Mouse (Mus musculus) spleen, postnatal 10 days (tissue): ENCODE data around the gene Ift52.
A peak's percentile ranks its signal among the peaks of the same experiment; 100 is the strongest.
"Not testable (repeated sequence)": the region's sequence is repeated elsewhere in the genome, so short reads cannot be mapped to it uniquely, and the experiment has no call there.

Experiments
- DNase-seq, 2 experiments: peaks; one replicate each; pipeline ENCODE4 v3.0.0; 2021 to 2022; ENCODE audit warnings: low spot score in 2 of 2

Ift52 gene

DNA sequence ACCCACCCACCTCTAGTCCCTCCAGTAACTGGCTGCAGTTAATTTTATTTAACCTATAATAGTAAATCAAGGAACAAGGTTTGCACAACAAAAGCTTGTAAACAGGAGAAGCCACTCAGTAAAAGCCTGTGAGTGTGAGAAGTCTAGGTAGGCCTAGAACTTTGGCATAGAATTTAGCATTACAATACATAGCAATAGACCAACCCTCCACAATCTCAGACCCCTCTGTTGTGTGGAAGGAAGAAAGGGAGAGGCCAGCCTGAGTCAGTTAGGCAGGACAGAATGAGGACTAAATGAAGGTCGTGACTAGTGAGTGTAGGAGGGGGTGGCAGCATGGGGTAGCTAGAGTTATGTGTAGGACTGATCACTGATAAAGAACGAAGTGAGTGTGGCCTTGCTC lies 14.6 kb downstream of the Ift52 start:
- no peak for DNase-seq

DNA sequence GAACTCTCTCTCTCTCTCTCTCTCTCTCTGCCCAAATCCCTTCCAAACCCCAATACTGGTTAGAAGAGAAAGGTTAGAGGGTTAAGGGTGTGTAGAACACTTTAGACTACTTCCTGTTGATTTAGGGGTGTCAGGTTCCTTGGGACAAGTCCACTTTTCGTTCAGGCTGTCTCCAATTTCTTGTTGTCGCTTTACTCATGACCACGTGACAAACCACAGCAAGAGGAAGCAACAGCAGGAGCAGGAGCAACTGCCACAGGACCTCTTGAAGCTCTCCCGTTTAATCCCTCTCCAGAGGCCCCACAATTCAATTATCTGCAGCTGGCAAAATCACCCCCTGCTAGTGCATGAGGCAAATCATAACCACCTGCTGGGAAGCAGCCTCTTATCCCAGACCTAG lies 15.5 kb downstream of the Ift52 start:
- no peak for DNase-seq

GRCm38 (mm10) chr2:163039940-163040339 lies 22.8 kb downstream of the Ift52 start:
- DNase-seq: no peak

DNA sequence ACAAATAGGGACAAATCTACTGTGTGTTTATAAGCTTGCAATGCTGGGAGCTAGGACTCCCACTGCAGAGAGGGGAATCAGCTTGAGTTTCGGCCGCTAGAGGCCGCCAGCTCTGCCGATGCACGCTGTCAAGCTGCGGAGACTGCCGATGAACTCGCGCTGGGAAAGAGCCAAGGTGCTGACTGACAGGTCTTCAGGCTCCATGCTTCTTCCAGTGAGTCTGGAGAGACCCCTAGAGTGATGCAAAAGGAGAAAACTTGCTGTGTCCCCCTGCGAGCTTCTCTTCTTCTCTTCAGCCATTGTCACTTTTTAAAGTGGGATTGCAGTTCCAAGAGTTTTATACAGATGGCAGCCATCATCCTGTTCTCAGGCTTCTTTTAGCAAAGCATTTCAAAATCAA lies 31.0 kb downstream of the Ift52 start:
- DNase-seq: peak; percentile 52 to 81

- DNase-seq: no peak
Observed at GRCm38 (mm10) chr2:163049116-163049515, 32.0 kb downstream of the Ift52 start.

DNA sequence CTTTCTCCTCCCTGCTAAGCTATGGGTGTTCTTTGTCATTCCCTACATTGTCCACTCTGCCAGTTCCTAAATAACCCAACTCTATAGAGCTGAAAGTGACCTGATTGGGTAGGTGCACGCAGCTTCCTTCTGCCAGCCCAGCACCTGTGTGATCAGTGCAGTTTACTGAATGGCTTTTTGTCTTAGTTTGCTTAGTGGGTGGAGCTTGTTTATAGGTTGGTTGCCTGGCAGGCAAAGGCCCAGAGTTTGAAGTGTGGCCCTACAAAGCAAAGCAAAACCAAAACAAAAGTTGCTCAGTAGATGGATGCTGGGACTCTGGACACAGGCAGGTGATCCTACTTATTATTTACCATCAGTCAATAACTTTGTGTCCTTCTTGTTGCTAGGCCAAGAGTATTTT lies 34.5 kb downstream of the Ift52 start:
- no peak for DNase-seq

DNA sequence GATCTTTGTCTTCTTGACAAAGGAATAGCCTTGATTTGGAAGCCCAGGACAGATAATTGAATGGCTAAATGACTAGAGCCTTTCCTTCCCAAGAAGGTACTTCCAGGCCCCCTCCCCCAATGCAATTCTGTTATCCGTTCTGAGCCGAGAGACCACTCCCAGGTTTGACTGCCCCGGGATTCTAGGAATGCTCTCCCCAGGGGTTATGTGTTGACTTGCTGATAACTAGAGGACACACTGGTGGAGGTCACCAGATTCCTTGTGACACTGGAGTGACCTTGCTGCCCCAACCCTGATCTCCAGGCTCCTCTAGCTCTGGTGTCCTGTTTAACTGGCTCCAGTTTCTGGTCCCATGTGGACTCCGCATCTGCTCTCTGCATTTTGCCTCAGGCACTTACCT lies 34.9 kb downstream of the Ift52 start:
- no peak for DNase-seq

DNA sequence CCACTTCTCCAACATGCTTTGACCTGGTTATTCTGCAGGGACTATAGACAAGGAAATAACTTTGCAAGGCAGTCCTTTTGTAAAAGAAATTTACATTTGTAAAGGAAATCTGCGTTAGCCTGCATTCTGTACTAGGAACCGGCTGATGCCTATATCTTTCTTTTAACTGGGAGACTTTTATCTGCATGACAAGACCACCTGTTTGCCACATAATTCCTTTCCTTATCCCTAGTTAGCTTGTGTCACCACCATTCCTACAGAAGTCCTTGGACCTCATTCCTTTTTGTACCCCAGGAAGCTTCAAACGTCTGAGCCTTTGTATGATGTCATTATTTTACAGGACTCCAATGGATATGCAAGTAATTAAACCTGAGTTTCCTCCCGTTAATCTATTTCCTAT lies 35.7 kb downstream of the Ift52 start:
- DNase-seq: no peak

DNA sequence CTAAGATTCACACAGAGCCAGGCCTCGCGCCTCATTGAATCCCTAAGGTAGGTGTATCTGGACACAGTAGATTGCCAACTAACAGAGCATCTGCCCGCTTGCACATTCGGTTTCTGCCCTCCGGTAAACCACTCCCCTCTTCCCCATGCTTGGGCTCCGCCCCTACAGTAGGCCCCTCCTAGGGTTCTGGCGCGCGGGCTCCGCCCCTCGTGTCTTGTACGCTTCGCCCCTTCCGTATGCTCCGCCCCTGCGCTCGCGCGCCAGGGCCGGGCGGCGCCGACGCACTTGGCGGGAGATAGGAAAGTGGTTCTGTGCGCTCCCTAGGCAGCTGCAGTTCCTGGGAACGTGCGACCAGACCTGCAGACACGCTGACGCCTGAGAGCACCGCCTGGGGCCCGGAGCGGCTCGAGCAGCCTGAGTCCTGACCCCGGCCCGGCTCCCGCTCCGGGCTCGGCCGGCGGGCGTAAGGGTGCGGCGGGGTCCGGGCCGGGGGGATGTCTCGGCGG lies 37.2 kb downstream of the Ift52 start, which contains the start of gene Mybl2:
Mybl2 (plus strand) TSS at position 353 of the 506 bp plus-strand sequence.
- peak; percentile 83 to 97 for DNase-seq

DNA sequence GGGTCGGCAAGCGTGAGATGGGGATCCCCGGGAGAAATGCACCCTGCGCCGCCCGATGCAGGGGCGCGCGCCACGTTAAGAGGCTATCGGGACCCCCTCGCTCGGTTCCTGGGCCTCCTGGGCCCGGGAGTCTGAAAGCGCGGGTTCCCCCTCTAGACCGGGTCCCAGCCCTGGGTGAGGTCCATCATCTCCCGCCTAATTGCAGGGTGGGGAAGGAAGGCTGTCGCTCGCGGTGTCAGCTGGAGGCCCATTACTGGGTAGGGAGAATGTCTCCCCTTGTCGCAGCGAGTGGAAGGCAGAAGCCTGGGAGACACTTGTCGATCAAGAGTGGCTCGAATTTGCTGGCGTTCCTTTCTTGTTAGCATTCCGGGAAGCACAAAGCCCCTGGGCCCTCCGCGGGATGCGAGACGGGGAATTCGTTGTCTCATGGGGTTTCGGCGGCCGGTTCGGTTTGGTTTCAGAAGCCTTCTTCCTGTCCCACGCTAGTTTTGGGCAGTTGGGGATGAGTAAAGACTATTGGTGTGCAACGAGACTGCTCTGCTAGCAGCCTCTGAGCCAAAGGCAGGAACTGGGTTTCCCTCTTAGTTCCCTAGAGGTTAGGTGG lies 37.8 kb downstream of the Ift52 start:
- peak; percentile 54 to 63 for DNase-seq

DNA sequence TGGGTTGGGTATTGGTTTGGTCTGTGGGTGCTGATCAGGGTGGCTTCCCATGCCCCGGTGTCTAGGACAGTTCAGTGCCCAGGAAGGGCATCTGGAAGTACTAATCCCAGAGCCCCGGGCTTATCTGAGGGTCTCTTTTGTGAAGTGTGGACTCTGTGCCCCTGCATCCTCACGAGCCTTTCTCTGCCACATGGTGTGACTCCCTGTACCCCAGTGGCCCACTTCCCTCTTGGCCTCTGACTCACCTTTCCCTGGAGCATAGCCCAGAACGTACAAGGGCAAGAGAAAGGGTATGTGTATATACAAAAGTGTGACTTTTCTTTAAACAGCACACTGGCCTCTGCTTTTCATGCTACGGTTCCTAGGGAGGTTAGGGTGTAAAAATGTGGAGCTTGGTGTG lies 38.6 kb downstream of the Ift52 start:
- DNase-seq: peak in 1 of 2 experiments; percentile 25

DNA sequence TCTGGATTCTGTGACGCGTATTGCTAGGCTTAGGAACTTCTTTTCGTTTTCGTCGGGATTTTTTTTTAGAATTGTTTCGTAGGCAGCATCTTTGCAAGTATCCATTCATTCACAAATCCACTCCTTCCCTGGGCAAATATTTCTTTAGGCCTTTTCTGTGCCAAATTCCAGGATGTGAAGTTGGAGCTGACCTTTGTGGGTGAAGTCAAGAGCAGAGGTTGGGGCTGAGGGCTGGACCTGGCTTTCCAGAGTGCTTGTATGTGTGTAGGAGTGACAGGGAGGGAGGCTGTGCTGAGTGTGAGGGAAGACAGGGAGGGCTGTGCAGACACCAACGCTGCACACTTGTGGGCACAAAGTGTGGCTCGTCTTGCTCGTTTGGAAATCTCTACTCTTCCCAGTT lies 39.4 kb downstream of the Ift52 start:
- no peak for DNase-seq

GRCm38 (mm10) chr2:163058981-163059380 lies 41.8 kb downstream of the Ift52 start:
- DNase-seq: not testable (repeated sequence)

- no peak for DNase-seq
Observed at GRCm38 (mm10) chr2:163060630-163061029, 43.5 kb downstream of the Ift52 start.

DNA sequence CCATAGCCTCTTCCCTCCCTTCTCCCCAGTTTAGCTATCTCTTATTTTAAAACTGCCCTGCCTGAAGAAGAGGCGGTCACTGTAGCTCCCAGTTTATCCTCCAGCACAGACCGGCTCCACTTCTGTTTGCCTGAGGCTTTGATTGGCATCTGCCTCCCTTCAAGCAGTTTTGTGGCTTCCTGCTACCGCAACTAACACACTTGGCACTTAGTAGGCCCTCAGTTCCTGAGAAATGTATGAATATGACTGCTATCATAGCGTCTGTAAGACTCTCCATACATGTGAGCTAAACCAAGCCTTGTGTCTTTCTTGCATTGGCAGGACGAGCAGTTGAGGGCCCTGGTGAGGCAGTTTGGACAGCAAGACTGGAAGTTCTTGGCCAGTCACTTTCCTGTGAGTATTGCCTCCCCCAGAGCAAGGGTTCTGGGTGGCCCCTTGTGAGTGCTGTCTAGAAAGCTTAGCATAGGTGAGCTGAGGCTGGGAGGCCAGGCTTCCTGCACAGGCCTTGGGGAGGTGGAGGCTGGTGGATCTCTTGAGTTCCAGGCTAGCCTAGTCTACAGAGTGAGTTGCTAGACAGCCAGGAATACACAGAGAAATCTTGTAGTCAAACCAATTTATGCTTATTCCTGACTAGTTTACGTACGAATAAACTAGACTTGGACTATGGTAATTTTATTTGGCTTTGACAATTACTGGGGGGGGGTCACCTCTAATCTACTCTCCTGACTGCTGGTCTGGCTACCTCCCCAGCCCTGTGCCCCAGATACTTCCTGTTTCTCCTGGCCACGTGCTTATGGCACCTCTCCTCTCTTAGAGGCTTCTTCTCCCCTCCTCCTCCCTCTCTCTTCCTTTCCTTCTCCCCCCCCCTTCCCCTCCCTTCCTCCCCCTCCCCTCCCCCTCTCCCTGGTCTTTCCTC lies 44.3 kb downstream of the Ift52 start:
- DNase-seq: no peak

DNA sequence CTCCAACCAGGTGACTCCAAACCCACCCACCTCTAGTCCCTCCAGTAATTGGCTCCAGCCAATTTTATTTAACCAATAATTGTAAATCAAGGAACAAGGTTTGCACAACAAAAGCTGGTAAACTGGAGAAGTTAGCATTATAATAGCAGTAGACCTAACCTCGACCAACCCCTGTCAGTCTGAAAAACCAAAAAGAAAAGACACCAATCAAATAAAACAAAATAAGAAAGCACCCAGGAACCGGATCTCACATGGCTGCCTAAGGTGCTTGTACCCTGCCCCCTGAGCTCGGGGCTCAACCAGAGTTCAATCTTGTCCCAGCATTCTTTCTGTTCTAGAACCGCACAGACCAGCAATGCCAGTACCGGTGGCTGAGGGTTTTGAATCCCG lies 45.0 kb downstream of the Ift52 start:
- DNase-seq: no peak

DNA sequence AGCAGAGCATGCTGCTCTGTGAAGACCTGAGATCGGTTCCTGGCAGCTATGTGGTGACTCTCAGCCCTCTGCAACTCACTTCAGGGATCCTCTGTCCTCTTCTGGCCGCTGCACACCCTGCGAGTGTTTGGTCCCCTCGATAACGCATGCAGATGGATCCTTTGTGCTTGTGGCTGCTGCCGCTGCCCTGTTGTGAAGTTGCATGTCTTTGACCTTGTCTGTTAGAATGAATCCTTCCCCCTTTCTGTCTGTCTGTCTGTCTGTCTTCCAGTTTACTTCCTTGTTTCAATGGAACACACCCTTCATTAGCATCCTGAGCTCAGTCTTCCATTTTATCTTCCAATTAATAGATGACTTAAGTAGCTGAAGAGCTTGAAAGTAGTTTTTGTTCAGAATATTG lies 49.2 kb downstream of the Ift52 start:
- no peak for DNase-seq

GRCm38 (mm10) chr2:163067233-163067632 lies 50.1 kb downstream of the Ift52 start:
- DNase-seq: no peak

DNA sequence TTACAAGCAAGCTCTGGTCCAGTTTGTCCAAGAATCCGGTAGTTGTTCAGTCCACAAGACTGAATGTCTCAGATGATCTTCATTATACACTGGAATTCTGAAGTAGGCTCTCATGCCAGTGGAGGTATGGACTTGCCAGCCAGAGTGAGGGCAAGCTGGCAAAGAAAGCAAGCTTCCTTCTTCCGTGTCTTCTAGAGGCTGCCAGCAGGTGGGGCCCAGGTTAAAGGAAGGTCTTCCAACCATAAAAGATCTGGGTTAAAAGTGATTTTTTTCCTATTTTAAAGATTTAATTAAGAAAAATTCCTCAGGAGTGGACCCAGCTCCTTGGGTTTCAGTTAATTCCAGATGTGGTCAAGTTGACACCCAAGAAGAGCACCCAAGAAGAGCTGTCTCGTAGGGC lies 53.1 kb downstream of the Ift52 start:
- DNase-seq: no peak

DNA sequence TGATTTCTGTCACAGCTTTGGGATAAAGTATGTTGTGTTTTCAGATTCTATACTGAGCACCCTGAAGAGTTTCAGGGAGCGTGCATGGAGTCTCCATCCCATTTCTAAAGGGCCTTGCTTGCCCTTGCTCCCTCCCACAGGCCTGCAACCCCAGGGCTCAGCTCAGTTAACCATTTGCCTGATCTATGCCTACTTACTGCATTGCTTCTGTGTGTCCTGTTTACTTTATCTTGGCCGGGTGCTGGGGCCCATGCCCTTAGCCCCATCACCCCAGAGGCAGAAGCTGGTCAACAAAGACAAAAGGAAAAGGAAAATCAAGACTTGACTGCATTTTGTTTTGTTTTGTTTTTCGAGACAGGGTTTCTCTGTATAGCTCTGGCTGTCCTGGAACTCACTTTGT lies 54.4 kb downstream of the Ift52 start:
- DNase-seq: no peak

DNA sequence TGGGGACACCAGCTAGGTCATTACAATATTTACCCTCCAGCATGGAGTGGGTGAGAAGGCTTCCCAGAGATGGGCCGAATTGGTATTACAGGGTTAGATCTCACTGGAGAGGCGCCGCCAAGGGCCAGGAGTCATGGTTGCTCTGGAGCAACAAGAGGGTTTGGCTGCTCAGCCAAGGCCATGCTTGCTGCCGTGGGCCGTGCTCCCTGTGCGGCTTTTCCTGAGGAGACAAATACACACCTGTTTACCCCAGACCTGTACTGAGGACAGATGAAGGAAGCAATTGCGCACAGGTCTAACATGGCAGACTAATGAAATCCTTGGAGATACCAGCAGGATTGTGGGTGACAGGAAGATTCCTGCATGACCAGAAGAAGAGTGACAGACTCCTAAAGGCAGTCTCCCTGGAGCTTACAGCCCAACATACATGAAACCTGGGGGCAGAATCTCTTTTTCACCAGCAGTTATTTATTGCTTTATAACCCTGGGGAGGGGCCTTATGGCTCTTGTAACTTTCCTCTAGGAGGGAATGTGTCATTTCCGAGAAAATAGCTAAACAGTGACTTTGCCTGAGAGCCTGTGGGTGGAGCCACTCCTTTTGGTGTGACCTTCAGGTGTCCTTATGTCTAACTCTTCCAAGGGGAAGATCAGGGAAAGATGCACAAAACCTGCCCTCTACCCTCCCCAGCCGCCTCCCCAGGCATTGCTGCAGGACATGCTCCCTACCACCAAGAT lies 56.0 kb downstream of the Ift52 start:
- no peak for DNase-seq

- no peak for DNase-seq
Observed at GRCm38 (mm10) chr2:163074006-163074405, 56.9 kb downstream of the Ift52 start.
